Mouse (Mus musculus): ENCODE results near the gene Defa2. TPM values are rescaled to one million over a fixed set of nuclear protein-coding genes. Genes with fewer than 3 reads are reported as not detected.
"Not testable (repeated sequence)": the region's sequence is repeated elsewhere in the genome, so short reads cannot be mapped to it uniquely, and the experiment has no call there.

Gene Defa2
- not detected in 3 replicates for total RNA-seq (2017)

DNA sequence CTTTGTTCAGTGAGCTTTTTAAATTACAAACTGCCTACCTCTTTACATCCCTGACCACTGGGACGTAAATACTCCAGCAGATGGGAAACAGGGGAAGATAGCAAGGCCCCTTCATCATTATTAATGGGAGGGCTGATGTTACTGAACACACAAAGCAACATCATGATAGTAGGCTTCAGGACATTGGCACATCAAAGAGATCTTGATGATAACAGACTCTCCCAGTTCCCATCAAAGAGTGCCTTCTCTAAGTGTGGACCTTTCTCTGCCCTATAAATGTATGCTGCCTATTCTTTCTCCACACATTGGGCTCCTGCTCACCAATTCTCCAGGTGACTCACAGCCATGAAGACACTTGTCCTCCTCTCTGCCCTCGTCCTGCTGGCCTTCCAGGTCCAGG, at the start of gene Defa2:
Defa2 (plus strand) TSS at position 301 of the 400 bp plus-strand sequence.
- ATAC-seq (replicated peaks; ENCODE audit: insufficient number of reproducible peaks, low FRiP score, low TSS enrichment, poor library complexity, severe bottlenecking): not testable (repeated sequence)

DNA sequence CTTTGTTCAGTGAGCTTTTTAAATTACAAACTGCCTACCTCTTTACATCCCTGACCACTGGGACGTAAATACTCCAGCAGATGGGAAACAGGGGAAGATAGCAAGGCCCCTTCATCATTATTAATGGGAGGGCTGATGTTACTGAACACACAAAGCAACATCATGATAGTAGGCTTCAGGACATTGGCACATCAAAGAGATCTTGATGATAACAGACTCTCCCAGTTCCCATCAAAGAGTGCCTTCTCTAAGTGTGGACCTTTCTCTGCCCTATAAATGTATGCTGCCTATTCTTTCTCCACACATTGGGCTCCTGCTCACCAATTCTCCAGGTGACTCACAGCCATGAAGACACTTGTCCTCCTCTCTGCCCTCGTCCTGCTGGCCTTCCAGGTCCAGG, 13.2 kb downstream of the Defa2 start, which contains the start of gene Defa33:
Defa33 (plus strand) TSS at position 301 of the 400 bp plus-strand sequence.
- ATAC-seq (replicated peaks; ENCODE audit: insufficient number of reproducible peaks, low FRiP score, low TSS enrichment, poor library complexity, severe bottlenecking): not testable (repeated sequence)

DNA sequence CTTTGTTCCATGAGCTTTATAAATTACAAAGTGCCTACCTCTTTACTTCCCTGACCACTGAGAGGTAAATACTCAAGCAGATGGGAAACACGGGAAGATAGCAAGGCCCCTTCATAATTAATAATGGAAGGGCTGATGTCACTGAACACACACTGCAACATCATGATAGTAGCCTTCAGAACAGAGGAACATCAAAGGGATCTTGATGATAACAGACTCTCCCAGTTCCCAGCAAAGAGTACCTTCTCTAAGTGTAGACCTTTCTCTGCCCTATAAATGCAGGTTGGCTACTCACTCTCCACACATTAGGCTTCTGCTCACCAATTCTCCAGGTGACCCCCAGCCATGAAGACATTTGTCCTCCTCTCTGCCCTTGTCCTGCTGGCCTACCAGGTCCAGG, 48.8 kb downstream of the Defa2 start, which contains the start of gene Defa36:
Defa36 (plus strand) TSS at position 301 of the 400 bp plus-strand sequence.
- not testable (repeated sequence) for ATAC-seq (replicated peaks; ENCODE audit: insufficient number of reproducible peaks, low FRiP score, low TSS enrichment, poor library complexity, severe bottlenecking)

Other genes starting within 250 kb of the Defa2 start
- not detected in 3 replicates for gene Defa30, start 243.9 kb upstream of the Defa2 start, total RNA-seq (2017)
- not detected in 3 replicates for gene Defa22, start 216.2 kb upstream of the Defa2 start, total RNA-seq (2017)
- gene Defa31, start 186.9 kb upstream of the Defa2 start, total RNA-seq (2017): not detected in 3 replicates
- not detected in 3 replicates for gene Gm15293, start 177.0 kb upstream of the Defa2 start, total RNA-seq (2017)
- not detected in 3 replicates for gene Gm15292, start 128.8 kb upstream of the Defa2 start, total RNA-seq (2017)
- gene Defa27, start 63.0 kb upstream of the Defa2 start, total RNA-seq (2017): not detected in 3 replicates
- gene Defa29, start 51.5 kb upstream of the Defa2 start, total RNA-seq (2017): not detected in 3 replicates
- not detected in 3 replicates for gene Defa33, start 13.3 kb downstream of the Defa2 start, total RNA-seq (2017)
- not detected in 3 replicates for gene Defa36, start 48.9 kb downstream of the Defa2 start, total RNA-seq (2017)
- not detected in 3 replicates for gene Gm7849, start 78.0 kb downstream of the Defa2 start, total RNA-seq (2017)
- gene Defa20, start 130.7 kb downstream of the Defa2 start, total RNA-seq (2017): not detected in 3 replicates
- not detected in 3 replicates for gene Defa32, start 150.5 kb downstream of the Defa2 start, total RNA-seq (2017)
- not detected in 3 replicates for gene Defa37, start 186.9 kb downstream of the Defa2 start, total RNA-seq (2017)
- not detected in 3 replicates for gene Defa28, start 204.5 kb downstream of the Defa2 start, total RNA-seq (2017)
- gene Gm7861, start 216.0 kb downstream of the Defa2 start, total RNA-seq (2017): not detected in 3 replicates
- not detected in 3 replicates for gene Defa26, start 239.7 kb downstream of the Defa2 start, total RNA-seq (2017)

Data from monocyte, adult 5-6 weeks (primary cell).